Mouse (Mus musculus) left cerebral cortex, postnatal 10 days (tissue): ENCODE measurements around the gene Tmcc2. TPM values are rescaled to one million over a fixed set of nuclear protein-coding genes. Genes with fewer than 3 reads are reported as not detected.

Experiments used
- DNase-seq, 2 experiments: peaks; one replicate each; pipeline ENCODE4 v3.0.0; 2021 to 2022; ENCODE audit warnings: low spot score in 2 of 2, mixed read lengths in 1 of 2; ENCODE audit errors: extremely low spot score in 1 of 2
- intact Hi-C: fragments of 180-260 bp; cut with DNase I; formaldehyde crosslinking; loops from one replicate; pipeline ENCODE4 v1.15.1; 2025
- total RNA-seq, 2 experiments: library from RNA; stranded (reverse); gene quantifications; 2 replicates each; pipeline ENCODE4 v1.2.3; 2021

Tmcc2 gene
- total RNA-seq, 2 experiments from 2014 or later: 141 to 143 TPM

DNA sequence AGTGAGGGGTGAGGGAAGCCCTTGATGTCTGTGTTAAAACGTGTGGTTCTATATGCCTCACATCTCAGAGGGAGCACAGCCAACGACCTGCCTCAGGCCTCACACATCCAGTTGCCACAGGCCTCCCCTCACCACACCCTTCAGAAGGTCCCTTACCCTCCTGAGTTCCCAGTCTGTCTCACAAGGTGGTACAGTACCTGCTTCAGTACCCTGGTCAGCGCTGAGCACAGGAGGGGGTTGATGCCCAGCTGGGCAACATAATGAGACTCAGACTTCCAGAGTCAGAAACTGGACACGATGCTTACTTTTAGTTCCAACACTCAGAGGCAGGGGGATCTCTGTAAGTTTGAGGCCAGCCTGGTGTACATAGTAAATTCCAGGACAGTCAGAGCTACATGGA, 84.3 kb downstream of the Tmcc2 start:
- DNase-seq: no peak
- intact Hi-C loops: loop anchor here (5.0 kb wide), 3 partner anchors 95 to 185 kb away; no protein-coding TSS in a partner anchor

Other genes with a start within 250 kb of the Tmcc2 start
- gene Lemd1, start 199.8 kb downstream of the Tmcc2 start, total RNA-seq: 1 to 10 TPM; 4.4 to 5.2 TPM
- 1 to 10 TPM; 3.2 TPM for gene AC124108.1, start 199.8 kb downstream of the Tmcc2 start, total RNA-seq
- gene Gm10188, start 161.5 kb downstream of the Tmcc2 start, total RNA-seq: not detected
- 10 to 100 TPM; 18.4 to 19.8 TPM for gene Klhdc8a, start 92.7 kb downstream of the Tmcc2 start, total RNA-seq
- gene Nuak2, start 75.2 kb downstream of the Tmcc2 start, total RNA-seq: 1 to 10 TPM; 1.1 to 1.3 TPM
- 10 to 100 TPM; 27.2 to 28.4 TPM for gene Dstyk, start 26.3 kb upstream of the Tmcc2 start, total RNA-seq
- gene Rbbp5, start 86.1 kb upstream of the Tmcc2 start, total RNA-seq: 10 to 100 TPM; 29.4 to 37.4 TPM
- gene Tmem81, start 114.9 kb upstream of the Tmcc2 start, total RNA-seq: 1 to 10 TPM; 2.1 to 2.3 TPM
- gene Cntn2, start 152.0 kb upstream of the Tmcc2 start, total RNA-seq: 10 to 100 TPM; 52.2 to 57.0 TPM